Mouse (Mus musculus) myocyte (in vitro differentiated cells): ENCODE measurements around the gene Begain. TPM values are rescaled to one million over a fixed set of nuclear protein-coding genes. Genes with fewer than 3 reads are reported as not detected.

ENCODE experiments used
- H3K27me3 ChIP-seq: one replicate; pipeline ENCODE4 v1.6.1; 2011; ENCODE audit not compliant: control insufficient read depth, insufficient read depth, insufficient read length
- H3K36me3 ChIP-seq: one replicate; pipeline ENCODE4 v1.6.1; 2011; ENCODE audit not compliant: control insufficient read depth, insufficient read depth
- H3K4me2 ChIP-seq: one replicate; pipeline ENCODE4 v1.6.1; 2011; ENCODE audit warnings: low read depth, control low read depth
- H3K4me3 ChIP-seq: one replicate; pipeline ENCODE4 v1.5.1; 2011; ENCODE audit warnings: mild to moderate bottlenecking, control low read depth, moderate library complexity
- H3K79me2 ChIP-seq: one replicate; pipeline ENCODE4 v1.6.1; 2011; ENCODE audit not compliant: control insufficient read depth, insufficient read depth
- H3ac ChIP-seq: one replicate; pipeline ENCODE4 v1.6.1; 2011; ENCODE audit not compliant: control insufficient read depth, insufficient read length
- CEBPB ChIP-seq: IDR thresholded peaks from 2 replicates; pipeline ENCODE4 v1.6.1; 2011; ENCODE audit warnings: mild to moderate bottlenecking, moderate library complexity; ENCODE audit not compliant: poor library complexity, insufficient read depth, severe bottlenecking
- E2F4 ChIP-seq: IDR thresholded peaks from one replicate; pipeline ENCODE4 v1.6.1; 2011; ENCODE audit warnings: mild to moderate bottlenecking, control low read depth, moderate library complexity; ENCODE audit not compliant: insufficient read depth
- MAX ChIP-seq: IDR thresholded peaks from one replicate; pipeline ENCODE4 v1.6.1; 2011; ENCODE audit warnings: low read depth, mild to moderate bottlenecking, control low read depth
- MYOD1 ChIP-seq, 3 experiments: IDR thresholded peaks; one replicate each; pipeline ENCODE4 v1.6.1; 2011; ENCODE audit warnings: control low read depth in 2 of 3, low read depth in 2 of 3, mild to moderate bottlenecking in 2 of 3, moderate library complexity in 1 of 3; ENCODE audit not compliant: insufficient read length in 2 of 3, control insufficient read depth in 1 of 3
- MYOG ChIP-seq, 3 experiments: IDR thresholded peaks; one replicate each; pipeline ENCODE4 v1.6.1; 2011; ENCODE audit warnings: control low read depth in 2 of 3, low read depth in 2 of 3, mild to moderate bottlenecking in 2 of 3; ENCODE audit not compliant: insufficient read length in 2 of 3, control insufficient read depth in 1 of 3, insufficient read depth in 1 of 3
- POLR2A ChIP-seq: IDR thresholded peaks from one replicate; pipeline ENCODE4 v1.6.1; 2011; ENCODE audit warnings: low read depth, mild to moderate bottlenecking, control low read depth, moderate library complexity; ENCODE audit not compliant: insufficient read length
- POLR2AphosphoS2 ChIP-seq: IDR thresholded peaks from one replicate; pipeline ENCODE4 v1.6.1; 2011; ENCODE audit warnings: low read depth, control low read depth; ENCODE audit not compliant: insufficient read length
- REST ChIP-seq: IDR thresholded peaks from one replicate; pipeline ENCODE4 v1.6.1; 2011; ENCODE audit warnings: mild to moderate bottlenecking, control low read depth, moderate library complexity; ENCODE audit not compliant: insufficient read depth, insufficient read length
- SRF ChIP-seq: IDR thresholded peaks from one replicate; pipeline ENCODE4 v1.6.1; 2011; ENCODE audit warnings: low read depth; ENCODE audit not compliant: control insufficient read depth, insufficient read length
- TCF12 ChIP-seq: IDR thresholded peaks from one replicate; pipeline ENCODE4 v1.6.1; 2011; ENCODE audit warnings: mild to moderate bottlenecking, control low read depth; ENCODE audit not compliant: poor library complexity, insufficient read depth, severe bottlenecking
- TCF3 ChIP-seq: IDR thresholded peaks from one replicate; pipeline ENCODE4 v1.6.1; 2011; ENCODE audit warnings: low read depth, control low read depth; ENCODE audit not compliant: insufficient read length
- USF1 ChIP-seq: IDR thresholded peaks from one replicate; pipeline ENCODE4 v1.6.1; 2011; ENCODE audit warnings: low read depth, mild to moderate bottlenecking, control low read depth, moderate library complexity
- polyA plus RNA-seq: library from polyadenylated mRNA; unstranded; fragments of >200 nt; fragmentation: generic; extraction: Trizol; gene quantifications from one replicate; pipeline ENCODE4 v1.2.1, GENCODE M21; 2012; ENCODE audit warnings: missing spikeins

The Begain gene
- polyA plus RNA-seq, 1 experiment, result 0.10 TPM

DNA sequence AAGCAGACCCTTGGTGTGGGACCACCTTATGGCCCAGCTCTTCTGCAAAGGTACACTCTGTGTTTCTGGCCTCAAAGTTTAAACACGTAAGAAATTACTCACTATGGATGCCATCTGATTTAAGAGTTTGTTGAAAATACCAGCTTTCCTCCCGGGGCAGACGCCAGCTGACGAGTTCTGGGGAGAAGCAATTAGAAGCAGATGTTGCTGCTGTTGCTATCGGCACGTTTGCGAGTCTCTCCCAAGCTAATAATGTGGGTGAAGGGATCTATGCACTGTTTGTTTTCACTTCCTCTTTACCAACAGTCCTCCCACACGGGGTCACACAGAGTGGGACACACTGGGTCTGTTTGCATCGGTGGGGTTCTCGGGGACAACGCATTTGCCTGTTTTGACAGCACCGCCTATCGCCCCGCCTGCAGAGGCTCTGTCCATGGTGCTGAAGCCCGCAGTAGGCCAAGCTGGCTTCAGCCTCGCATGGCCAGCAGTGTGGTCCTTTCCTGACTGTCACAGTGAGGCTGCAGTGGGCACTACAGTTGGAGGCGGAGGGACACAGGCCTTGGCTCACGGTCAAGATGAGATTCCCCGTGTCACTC, 73.5 kb downstream of the Begain start:
- Histone ChIP-seq H3K4me3 (no peak overlapping the region), H3ac (no peak overlapping the region), H3K27me3 (no peaks in the 10 kb centered on the region), H3K36me3 (no peaks in the 10 kb centered on the region), H3K79me2 (no peaks in the 10 kb centered on the region), H3K4me2 (no peak overlapping the region)
- TF ChIP-seq REST (peak; percentile 79), MYOD1 (IDR thresholded peaks at IDR 0.05; ENCODE audit: control insufficient read depth in 1 of 3, insufficient read length in 2 of 3, low read depth in 2 of 3) (no peak)

- Histone ChIP-seq H3K79me2 (no peaks in the 10 kb centered on the region), H3K36me3 (no peaks in the 10 kb centered on the region), H3K27me3 (no peaks in the 10 kb centered on the region), H3K4me3 (no peak overlapping the region), H3K4me2 (no peak overlapping the region), H3ac (no peak overlapping the region)
- TF ChIP-seq TCF3 (no peak), MAX (no peak), SRF (no peak), REST (no peak), POLR2AphosphoS2 (no peak), E2F4 (no peak), MYOG (IDR thresholded peaks at IDR 0.05; ENCODE audit: control insufficient read depth in 1 of 3, insufficient read depth in 1 of 3, insufficient read length in 2 of 3, low read depth in 2 of 3) (no peak), POLR2A (no peak), TCF12 (no peak), MYOD1 (IDR thresholded peaks at IDR 0.05; ENCODE audit: control insufficient read depth in 1 of 3, insufficient read length in 2 of 3, low read depth in 2 of 3) (no peak), CEBPB (no peak), USF1 (no peak)
These were observed 75.0 kb downstream of the Begain start for GRCm38 (mm10) chr12:108993046-108993445.

- Histone ChIP-seq H3ac (no peak overlapping the region), H3K4me3 (no peak overlapping the region), H3K27me3 (no peaks in the 10 kb centered on the region), H3K36me3 (no peaks in the 10 kb centered on the region), H3K4me2 (no peak overlapping the region), H3K79me2 (no peaks in the 10 kb centered on the region)
- TF ChIP-seq MYOD1 (IDR thresholded peaks at IDR 0.05; ENCODE audit: control insufficient read depth in 1 of 3, insufficient read length in 2 of 3, low read depth in 2 of 3), result no peak
- TF ChIP-seq TCF12, result no peak
- TF ChIP-seq USF1, result no peak
- no peak for TF ChIP-seq SRF
- TF ChIP-seq TCF3, result no peak
- no peak for TF ChIP-seq E2F4
- TF ChIP-seq MYOG (IDR thresholded peaks at IDR 0.05; ENCODE audit: control insufficient read depth in 1 of 3, insufficient read depth in 1 of 3, insufficient read length in 2 of 3, low read depth in 2 of 3), result no peak
- TF ChIP-seq POLR2AphosphoS2, result no peak
- TF ChIP-seq CEBPB, result no peak
- no peak for TF ChIP-seq MAX
These were observed 77.6 kb downstream of the Begain start for GRCm38 (mm10) chr12:108990425-108990824.

DNA sequence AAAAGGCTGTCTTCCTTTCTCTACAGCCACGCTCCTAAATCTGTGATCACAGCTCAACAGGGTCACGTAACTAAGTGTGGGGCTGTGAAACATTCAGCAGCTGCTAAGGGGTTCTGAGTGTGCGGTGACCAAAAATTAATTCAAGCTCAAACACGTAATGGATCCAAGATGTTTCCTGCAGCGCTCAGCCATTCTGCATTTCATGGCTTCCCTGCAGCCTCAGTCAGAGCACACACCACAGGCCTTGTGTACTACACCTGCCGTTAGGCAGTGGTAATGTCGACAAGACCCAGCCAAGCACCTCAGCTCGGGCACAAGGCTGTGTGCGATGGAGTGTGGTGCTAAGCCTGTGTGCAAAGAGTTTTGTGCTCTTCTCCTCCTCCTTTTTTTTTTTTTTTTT, 80.6 kb downstream of the Begain start:
- Histone ChIP-seq H3K79me2 (no peaks in the 10 kb centered on the region), H3K36me3 (no peaks in the 10 kb centered on the region), H3K27me3 (no peaks in the 10 kb centered on the region), H3K4me3 (no peak overlapping the region), H3ac (no peak overlapping the region), H3K4me2 (no peak overlapping the region)
- TF ChIP-seq POLR2AphosphoS2 (no peak), POLR2A (no peak), USF1 (no peak), MYOG (IDR thresholded peaks at IDR 0.05; ENCODE audit: control insufficient read depth in 1 of 3, insufficient read depth in 1 of 3, insufficient read length in 2 of 3, low read depth in 2 of 3) (no peak), CEBPB (no peak), MYOD1 (IDR thresholded peaks at IDR 0.05; ENCODE audit: control insufficient read depth in 1 of 3, insufficient read length in 2 of 3, low read depth in 2 of 3) (no peak), TCF3 (no peak), TCF12 (no peak), REST (no peak), MAX (no peak), E2F4 (no peak), SRF (no peak)

GRCm38 (mm10) chr12:108985025-108985424, 83.0 kb downstream of the Begain start:
- no peak overlapping the region for H3K4me3 ChIP-seq
- H3K27me3 ChIP-seq, result no peaks in the 10 kb centered on the region
- peak overlapping the region; percentile 24 for H3K4me2 ChIP-seq
- no peak overlapping the region for H3ac ChIP-seq
- H3K36me3 ChIP-seq, result no peaks in the 10 kb centered on the region
- H3K79me2 ChIP-seq, result no peaks in the 10 kb centered on the region
- TF ChIP-seq CEBPB (no peak), REST (no peak), MAX (no peak), TCF12 (no peak), SRF (no peak), MYOG (IDR thresholded peaks at IDR 0.05; ENCODE audit: control insufficient read depth in 1 of 3, insufficient read depth in 1 of 3, insufficient read length in 2 of 3, low read depth in 2 of 3) (no peak), TCF3 (no peak), E2F4 (no peak), POLR2A (no peak), MYOD1 (IDR thresholded peaks at IDR 0.05; ENCODE audit: control insufficient read depth in 1 of 3, insufficient read length in 2 of 3, low read depth in 2 of 3) (no peak), USF1 (no peak), POLR2AphosphoS2 (no peak)
